Mouse (Mus musculus): ENCODE measurements around the gene Gm595.

The Gm595 gene

GRCm38 (mm10) chrX:48877613-48878012 is at the start of gene Gm595:
Gene Gm595, minus strand, starts transcription at chrX:48877713.
- DNase-seq = no peak

- no peak for DNase-seq
Observed at GRCm38 (mm10) chrX:48908421-48908820, 30.9 kb upstream of the Gm595 start.

- no peak for DNase-seq
Observed at GRCm38 (mm10) chrX:48903744-48904143, 26.2 kb upstream of the Gm595 start.

- peak; percentile 56 for DNase-seq
Observed at GRCm38 (mm10) chrX:48899555-48899954, 22.0 kb upstream of the Gm595 start.

- no peak for DNase-seq
Observed at GRCm38 (mm10) chrX:48896803-48897202, 19.3 kb upstream of the Gm595 start.

GRCm38 (mm10) chrX:48893946-48894345 is 16.4 kb upstream of the Gm595 start:
- DNase-seq = no peak

- no peak for DNase-seq
Observed at GRCm38 (mm10) chrX:48890259-48890658, 12.7 kb upstream of the Gm595 start.

- DNase-seq = no peak
Observed at GRCm38 (mm10) chrX:48884615-48885014, 7.1 kb upstream of the Gm595 start.

Measured in lung, postnatal 36 days (tissue).